Mouse (Mus musculus) hindbrain, embryonic 16.5 days (tissue): ENCODE measurements around the gene Smco2. TPM values are rescaled to one million over a fixed set of nuclear protein-coding genes. Genes with fewer than 3 reads are reported as not detected.

Experiments
- ATAC-seq: fragments of 200-750 bp; cut with Nextera tagmentation; 2 replicates; pipeline ENCODE4 v1.8.0; 2017; ENCODE audit warnings: moderate TSS enrichment, moderate library complexity
- H3K27ac ChIP-seq: fragments of 300-500 bp; sonication (generic); 2 replicates; pipeline ENCODE4 v1.5.1; 2014; ENCODE audit warnings: low read depth, mild to moderate bottlenecking, control low read depth, low read length, moderate library complexity
- H3K27me3 ChIP-seq: fragments of 300-500 bp; sonication (generic); replicated peaks from 2 replicates; pipeline ENCODE4 v1.6.1; 2014; ENCODE audit warnings: low read length; ENCODE audit not compliant: control insufficient read depth, insufficient read depth
- H3K36me3 ChIP-seq: fragments of 300-500 bp; sonication (generic); 2 replicates; pipeline ENCODE4 v1.6.1; 2014; ENCODE audit warnings: mild to moderate bottlenecking, low read length, moderate library complexity, mixed read lengths; ENCODE audit not compliant: control insufficient read depth, insufficient read depth
- H3K4me1 ChIP-seq: fragments of 300-500 bp; sonication (generic); 2 replicates; pipeline ENCODE4 v1.6.1; 2014; ENCODE audit warnings: low read depth, low read length; ENCODE audit not compliant: control insufficient read depth, insufficient read depth
- H3K4me2 ChIP-seq: fragments of 300-500 bp; sonication (generic); 2 replicates; pipeline ENCODE4 v1.6.1; 2014; ENCODE audit warnings: mild to moderate bottlenecking, low read length, control low read depth, moderate library complexity
- H3K4me3 ChIP-seq: fragments of 300-500 bp; sonication (generic); 2 replicates; pipeline ENCODE4 v1.5.1; 2014; ENCODE audit warnings: mild to moderate bottlenecking, low read length, control low read depth, moderate library complexity
- H3K9ac ChIP-seq: fragments of 300-500 bp; sonication (generic); 2 replicates; pipeline ENCODE4 v1.6.1; 2014; ENCODE audit warnings: low read depth, mild to moderate bottlenecking, control low read depth, low read length, moderate library complexity
- H3K9me3 ChIP-seq: fragments of 300-500 bp; sonication (generic); 2 replicates; pipeline ENCODE4 v1.6.1; 2014; ENCODE audit warnings: mild to moderate bottlenecking, low read length, moderate library complexity; ENCODE audit not compliant: control insufficient read depth
- WGBS: fragments of 180-500 bp; shearing (Covaris S2); extraction: QIAGEN DNeasy Blood & Tissue Kit; methylation state at CpG from one replicate; pipeline ENCODE4 v1.1.7; 2014; 5-methylcytosine and 5-hydroxymethylcytosine counted together
- polyA plus RNA-seq: library from polyadenylated mRNA; unstranded; fragments of >200 nt; fragmentation: Nextera tagmentation; extraction: Ambion mirVana; gene quantifications from 2 replicates; pipeline ENCODE4 v1.2.1, GENCODE M21; 2015

Gene Smco2
- not detected in 2 replicates for polyA plus RNA-seq

DNA sequence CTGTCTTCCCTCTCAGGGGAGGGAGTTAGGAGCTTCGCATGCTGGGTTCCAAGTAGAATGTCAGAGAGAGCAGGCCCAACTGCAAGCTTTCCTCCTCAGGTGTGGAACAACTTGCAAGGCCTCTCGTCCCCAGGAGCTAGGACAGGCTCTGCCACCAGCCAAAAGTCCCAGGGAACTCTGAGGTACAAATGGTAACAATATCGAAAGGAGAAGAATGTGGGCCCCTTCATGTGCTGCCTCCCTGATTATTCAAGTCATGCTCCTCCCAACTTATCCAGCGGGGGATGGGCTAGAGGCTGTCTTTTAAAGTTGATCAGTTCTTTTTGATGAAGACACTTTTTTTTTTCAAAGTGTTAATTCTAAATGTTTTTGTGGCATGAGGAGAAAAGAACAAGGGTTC lies at the start of gene Smco2:
TSS of gene Smco2 (plus strand) at position 55 of the 400 bp plus-strand sequence.
- Histone ChIP-seq H3K4me3 (no peak within 1 kb of the TSS), H3K27ac (no peak within 1 kb of the TSS), H3K36me3 (no peaks in the 10 kb centered on the region), H3K9me3 (no peaks in the 10 kb centered on the region), H3K9ac (no peak within 1 kb of the TSS), H3K4me2 (no peak within 1 kb of the TSS), H3K4me1 (no peaks in the 10 kb centered on the region), H3K27me3 (no peaks in the 10 kb centered on the region)
- ATAC-seq = no peak
- 72% methylated on average over 4 of the region's 4 CpGs for whole genome bisulfite sequencing

DNA sequence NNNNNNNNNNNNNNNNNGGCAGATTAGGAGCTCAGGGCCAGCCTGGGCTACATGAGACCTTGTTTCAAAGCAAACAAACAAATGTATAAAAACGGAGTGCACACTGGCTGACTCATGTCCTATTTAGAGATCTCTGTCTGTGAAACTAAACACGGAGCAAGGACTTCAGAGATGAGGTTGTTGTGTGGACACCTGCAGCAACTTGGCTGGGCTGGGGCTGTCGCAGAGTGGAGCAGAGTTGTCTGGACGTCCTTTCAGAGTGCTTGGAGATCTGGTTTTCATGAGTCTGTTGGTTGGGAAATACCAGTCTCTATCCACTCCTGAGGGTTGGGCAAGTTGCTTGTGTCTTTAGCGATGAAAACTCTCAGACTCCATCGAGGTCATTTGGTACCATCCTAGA lies 39.9 kb upstream of the Smco2 start:
- Histone ChIP-seq H3K27me3 (no peaks in the 10 kb centered on the region), H3K36me3 (0 out of 2 replicates have a peak, but pooled peaks cover 3% of the 10 kb centered on the region), H3K4me2 (no peak overlapping the region), H3K4me3 (no peak overlapping the region), H3K4me1 (no peaks in the 10 kb centered on the region), H3K9ac (no peak overlapping the region), H3K27ac (no peak overlapping the region), H3K9me3 (no peaks in the 10 kb centered on the region)
- WGBS = 89% methylated on average over 6 of the region's 6 CpGs
- ATAC-seq = no peak

DNA sequence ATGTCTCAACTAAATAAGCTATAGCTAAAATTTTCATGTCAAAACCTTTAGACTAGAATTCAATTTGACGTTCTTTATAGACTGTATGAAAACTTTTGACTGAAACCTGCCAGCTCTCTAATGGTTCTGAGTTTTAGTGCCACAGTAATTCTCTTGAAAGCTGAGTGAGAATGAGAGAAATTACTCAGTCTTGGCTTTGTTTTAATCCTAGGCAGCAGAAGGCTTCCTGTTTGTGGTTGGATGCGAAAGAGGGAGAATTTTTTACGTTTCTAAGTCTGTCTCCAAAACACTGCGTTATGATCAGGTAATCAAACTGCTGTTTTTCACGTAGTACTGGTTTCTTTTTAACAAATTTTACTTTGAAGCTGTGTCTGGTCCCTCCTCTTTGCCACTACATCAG lies 36.9 kb upstream of the Smco2 start:
- Histone ChIP-seq H3K27ac (no peak overlapping the region), H3K27me3 (no peaks in the 10 kb centered on the region), H3K4me3 (no peak overlapping the region), H3K36me3 (0 out of 2 replicates have a peak, but pooled peaks cover 3% of the 10 kb centered on the region), H3K4me1 (no peaks in the 10 kb centered on the region), H3K9ac (no peak overlapping the region), H3K4me2 (no peak overlapping the region), H3K9me3 (no peaks in the 10 kb centered on the region)
- ATAC-seq = no peak
- WGBS = 88% methylated on average over 5 of the region's 5 CpGs

DNA sequence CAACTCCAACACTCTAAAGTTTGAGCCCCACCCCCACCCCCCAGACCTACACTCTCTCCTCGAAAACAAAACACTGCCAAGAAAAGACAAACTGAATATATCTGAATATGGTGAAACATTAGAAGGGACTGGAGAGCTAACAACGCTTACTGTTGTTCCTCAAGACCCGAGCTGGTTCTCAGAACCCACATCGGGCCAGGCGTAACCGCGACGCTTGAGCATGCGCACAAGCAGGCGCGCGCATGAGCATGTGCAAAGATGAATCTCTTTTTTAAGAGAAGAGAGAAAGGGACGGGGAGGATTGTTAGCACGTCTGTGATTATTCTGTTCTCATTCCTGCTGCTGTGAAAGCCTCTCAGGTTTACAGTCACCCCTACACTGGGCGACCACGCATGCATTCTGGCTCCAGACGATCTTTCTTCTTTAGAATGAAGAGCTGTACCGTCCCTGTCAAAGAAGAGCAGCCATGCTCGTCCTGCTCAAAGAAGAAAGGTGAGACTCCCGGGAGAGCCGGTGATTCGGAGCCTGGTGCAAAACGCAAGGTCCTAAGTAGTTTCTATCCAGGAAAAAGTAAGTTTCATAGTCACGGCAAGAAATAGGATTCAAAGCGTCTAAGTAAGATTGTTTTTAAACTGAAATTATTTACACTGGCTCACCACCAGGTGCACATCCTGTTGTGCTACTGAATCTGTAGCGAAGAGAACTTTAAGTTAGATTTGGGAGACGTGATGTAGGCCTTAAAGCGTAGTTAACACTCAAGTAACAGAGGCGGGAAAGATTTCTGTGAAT lies 29.5 kb upstream of the Smco2 start:
- H3K27me3 ChIP-seq = no peaks in the 10 kb centered on the region
- no peak overlapping the region for H3K27ac ChIP-seq
- 84% methylated on average over 29 of the region's 29 CpGs for WGBS
- no peak overlapping the region for H3K4me3 ChIP-seq
- H3K9ac ChIP-seq = no peak overlapping the region
- H3K4me2 ChIP-seq = no peak overlapping the region
- no peaks in the 10 kb centered on the region for H3K9me3 ChIP-seq
- no peak for ATAC-seq
- no peaks in the 10 kb centered on the region for H3K36me3 ChIP-seq
- no peaks in the 10 kb centered on the region for H3K4me1 ChIP-seq

DNA sequence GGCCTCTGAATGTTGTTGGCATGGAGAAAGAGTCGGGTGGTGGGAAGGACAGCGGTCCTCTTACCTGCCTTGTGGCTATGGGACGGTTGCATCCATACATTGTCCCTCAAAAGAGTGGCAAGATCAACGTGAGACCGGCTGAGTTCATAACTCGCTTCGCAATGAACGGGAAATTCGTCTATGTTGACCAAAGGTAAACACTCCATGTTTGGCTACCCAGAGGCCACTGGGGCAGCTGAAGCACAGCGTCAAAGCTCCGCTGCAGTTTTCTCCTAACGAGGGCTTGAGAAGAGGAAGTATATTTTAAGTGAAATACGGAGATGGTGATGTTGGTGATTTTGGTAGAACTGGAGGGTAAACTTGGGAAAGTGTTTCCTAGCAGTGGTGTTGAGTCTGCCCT lies 27.9 kb upstream of the Smco2 start:
- WGBS = 95% methylated on average over 13 of the region's 13 CpGs
- H3K9me3 ChIP-seq = no peaks in the 10 kb centered on the region
- no peaks in the 10 kb centered on the region for H3K36me3 ChIP-seq
- no peaks in the 10 kb centered on the region for H3K27me3 ChIP-seq
- no peak overlapping the region for H3K4me3 ChIP-seq
- ATAC-seq = no peak
- no peaks in the 10 kb centered on the region for H3K4me1 ChIP-seq
- H3K9ac ChIP-seq = no peak overlapping the region
- no peak overlapping the region for H3K4me2 ChIP-seq
- no peak overlapping the region for H3K27ac ChIP-seq

DNA sequence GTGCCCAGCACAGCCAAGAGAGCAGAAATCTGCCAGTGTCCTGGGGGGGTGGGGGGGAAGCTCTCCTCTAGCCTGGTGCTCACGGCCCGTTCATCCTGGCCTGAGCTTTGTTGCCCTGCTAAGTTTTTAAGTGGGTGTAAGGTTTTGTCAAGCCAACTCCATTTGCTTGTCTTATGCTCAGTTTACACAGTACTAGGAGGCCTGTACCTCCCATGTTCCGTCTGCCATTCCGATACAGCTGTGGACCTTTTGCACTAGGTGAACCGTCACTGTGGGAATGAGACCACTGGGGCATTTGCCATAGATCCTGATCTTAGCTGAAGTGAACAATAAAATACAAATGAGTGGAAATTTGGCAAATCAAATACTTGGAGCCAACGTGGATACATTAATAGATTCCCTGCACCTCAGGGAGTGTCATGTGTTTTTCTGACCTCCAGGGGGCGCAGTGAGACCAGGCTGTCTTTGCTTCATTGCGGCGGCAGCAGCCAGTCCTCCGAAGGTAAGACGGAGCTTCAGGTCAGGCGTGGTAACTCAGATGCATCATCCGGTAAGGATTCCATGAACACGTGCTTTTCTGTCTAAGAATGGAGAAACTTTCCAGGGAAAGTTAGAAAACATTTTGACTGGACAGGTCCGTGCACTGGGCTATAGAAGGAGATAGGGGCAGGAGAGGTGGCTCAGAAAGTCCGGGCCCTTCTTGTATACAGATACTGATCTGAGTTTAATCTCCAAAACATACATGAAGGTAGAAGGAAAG lies 25.0 kb upstream of the Smco2 start:
- H3K9me3 ChIP-seq = no peaks in the 10 kb centered on the region
- H3K27ac ChIP-seq = no peak overlapping the region
- H3K4me3 ChIP-seq = no peak overlapping the region
- H3K36me3 ChIP-seq = no peaks in the 10 kb centered on the region
- peak; percentile 84 for ATAC-seq
- WGBS = 40% methylated on average over 16 of the region's 16 CpGs
- no peaks in the 10 kb centered on the region for H3K4me1 ChIP-seq
- no peak overlapping the region for H3K9ac ChIP-seq
- no peak overlapping the region for H3K4me2 ChIP-seq
- no peaks in the 10 kb centered on the region for H3K27me3 ChIP-seq

DNA sequence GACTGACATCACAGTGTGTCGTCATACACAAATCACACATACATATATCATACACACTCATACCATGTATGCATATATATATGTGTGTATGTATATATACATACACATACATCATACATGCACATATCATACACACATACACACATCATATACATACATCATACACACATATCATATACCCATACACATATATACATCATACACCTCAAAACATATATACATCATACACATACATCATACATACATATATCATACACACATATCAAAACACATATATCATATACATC lies 24.5 kb upstream of the Smco2 start:
- H3K27ac ChIP-seq = no peak overlapping the region
- 0 out of 2 replicates have a peak, but pooled peaks have one; percentile 34 for ATAC-seq

DNA sequence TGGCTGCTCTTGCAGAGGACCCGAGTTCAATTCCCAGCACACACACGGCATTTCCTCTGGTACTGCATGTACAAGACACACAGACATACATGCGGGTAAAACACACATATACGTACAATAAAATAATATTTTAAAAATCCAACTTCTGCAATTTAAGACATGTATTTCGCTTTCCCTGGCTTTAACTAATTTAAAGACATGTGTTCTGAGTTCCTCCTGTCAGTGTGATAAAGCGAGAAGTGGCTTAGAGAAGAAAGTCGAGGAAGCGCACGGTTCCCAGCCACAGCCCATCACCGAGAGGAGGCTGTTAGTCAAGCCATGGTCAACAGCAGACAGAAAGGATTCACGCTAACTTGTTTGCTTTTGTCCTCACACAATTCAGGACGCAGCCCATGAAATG lies 18.6 kb upstream of the Smco2 start:
- 78% methylated on average over 12 of the region's 12 CpGs for WGBS
- Histone ChIP-seq H3K27me3 (no peaks in the 10 kb centered on the region), H3K27ac (no peak overlapping the region), H3K36me3 (no peaks in the 10 kb centered on the region), H3K4me2 (no peak overlapping the region), H3K9me3 (no peaks in the 10 kb centered on the region), H3K9ac (no peak overlapping the region), H3K4me1 (no peaks in the 10 kb centered on the region), H3K4me3 (no peak overlapping the region)
- ATAC-seq = no peak

More for the DNA sequence above, 24.5 kb upstream of the Smco2 start:
- 67% methylated on average over 1 of the region's 1 CpGs for WGBS
- Histone ChIP-seq H3K4me2 (no peak overlapping the region), H3K36me3 (no peaks in the 10 kb centered on the region), H3K4me3 (no peak overlapping the region), H3K4me1 (no peaks in the 10 kb centered on the region), H3K9me3 (no peaks in the 10 kb centered on the region), H3K9ac (no peak overlapping the region), H3K27me3 (no peaks in the 10 kb centered on the region)

DNA sequence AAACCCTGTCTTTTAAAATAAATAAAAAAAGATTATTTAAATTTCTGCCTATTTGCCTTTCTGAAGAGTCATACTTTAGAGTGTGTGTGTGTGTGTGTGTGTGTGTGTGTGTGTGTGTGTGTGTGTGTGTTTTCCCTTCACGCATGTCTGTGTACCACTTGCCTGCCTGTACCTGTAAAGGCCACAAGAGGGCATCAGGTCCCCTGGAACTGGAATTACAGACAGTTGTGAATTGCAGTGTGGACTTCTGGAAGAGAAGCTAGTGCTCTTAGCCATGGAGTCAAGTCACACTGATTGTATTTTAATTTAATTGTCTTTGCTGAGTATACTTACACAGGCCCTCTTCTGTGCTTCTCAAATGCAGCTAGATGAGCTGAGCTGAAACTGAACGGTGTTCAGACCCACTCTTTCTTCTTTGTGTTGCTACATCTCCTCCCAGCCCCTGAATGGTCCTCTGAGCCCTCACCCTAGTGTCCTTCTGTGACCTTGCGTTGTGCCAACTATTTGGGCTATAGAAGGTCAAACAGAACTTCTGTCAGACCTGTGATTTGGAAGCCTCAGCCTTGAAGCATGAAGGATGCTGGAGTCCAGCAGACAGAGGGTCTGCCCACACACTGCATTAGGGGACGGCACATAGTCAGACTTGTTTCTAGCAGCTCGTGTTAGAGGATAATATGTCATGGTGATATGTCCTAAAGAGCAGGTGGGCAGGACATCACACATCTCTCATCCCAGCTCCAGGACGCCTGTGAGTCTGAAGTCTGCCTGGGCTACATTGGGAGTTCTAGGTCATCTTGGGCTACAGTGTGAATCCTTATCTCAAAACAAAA lies 16.2 kb upstream of the Smco2 start:
- Histone ChIP-seq H3K27ac (no peak overlapping the region), H3K27me3 (no peaks in the 10 kb centered on the region), H3K4me2 (no peak overlapping the region), H3K9me3 (no peaks in the 10 kb centered on the region), H3K36me3 (no peaks in the 10 kb centered on the region), H3K4me3 (no peak overlapping the region), H3K9ac (no peak overlapping the region), H3K4me1 (no peaks in the 10 kb centered on the region)
- WGBS = 78% methylated on average over 6 of the region's 6 CpGs
- peak; percentile 87 for ATAC-seq
